Mouse (Mus musculus) brown adipose tissue, adult 24 weeks (tissue): ENCODE measurements at regions not wholly inside any gene's neighbourhood (a gene's known extent, or its start where the extent isn't known, plus 50 kb on each side); places are given as distances from the start of the nearest gene placed in this dataset.

Experiments
- H3K27ac ChIP-seq: fragments of 200-500 bp; replicated peaks from 2 replicates; pipeline ENCODE4 v1.5.1; 2012; ENCODE audit warnings: low read depth, mild to moderate bottlenecking, low read length
- H3K4me1 ChIP-seq: fragments of 200-500 bp; 2 replicates; pipeline ENCODE4 v1.6.1; 2012; ENCODE audit warnings: low read length, mixed read lengths; ENCODE audit not compliant: control insufficient read depth, insufficient read depth, insufficient read length
- H3K4me3 ChIP-seq: fragments of 200-500 bp; 2 replicates; pipeline ENCODE4 v1.5.1; 2012; ENCODE audit warnings: low read depth, mild to moderate bottlenecking, low read length, moderate library complexity; ENCODE audit not compliant: insufficient read depth

DNA sequence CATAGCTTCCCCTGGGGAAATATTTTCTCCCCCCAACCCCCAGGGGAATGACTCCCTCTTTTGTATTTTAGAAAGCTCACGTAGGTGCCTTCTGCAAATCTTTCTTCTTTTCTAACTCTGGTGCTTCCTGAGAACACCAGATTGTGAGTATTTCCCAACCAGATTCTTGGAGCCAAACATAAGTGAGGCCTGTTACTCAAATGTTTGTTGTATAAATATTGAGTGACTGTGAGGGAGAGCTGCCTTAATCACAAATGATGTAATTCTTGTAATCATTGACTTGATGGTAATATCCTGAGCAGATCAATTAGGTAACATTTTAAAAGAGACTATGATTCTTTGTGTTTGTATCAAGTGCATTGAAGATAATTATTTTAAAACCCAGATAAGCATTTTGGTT lies 137.1 kb upstream of the Marcks start:
- Histone ChIP-seq H3K4me3 (no peak overlapping the region), H3K27ac (no peak overlapping the region)

DNA sequence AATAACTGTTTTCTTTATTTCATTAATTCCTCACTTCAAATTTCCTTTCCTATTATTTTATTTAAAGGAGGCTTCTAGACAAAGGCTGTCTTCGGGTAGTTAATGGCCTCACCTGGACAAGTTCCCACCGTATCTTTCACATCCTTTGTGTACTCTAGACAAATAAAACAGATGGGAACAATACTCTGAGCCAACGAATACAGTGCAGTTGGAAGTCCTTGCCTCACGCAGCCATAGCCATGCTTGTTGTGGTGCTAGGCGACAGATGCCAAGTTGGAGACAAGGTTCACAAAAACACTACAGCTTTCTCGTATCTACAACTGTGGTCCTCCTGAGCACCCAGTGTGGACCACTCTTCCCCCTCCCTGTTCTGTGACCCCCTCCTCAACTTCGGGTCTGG lies 136.6 kb upstream of the Marcks start:
- no peak overlapping the region for H3K27ac ChIP-seq
- no peak overlapping the region for H3K4me3 ChIP-seq
- no peaks in the 10 kb centered on the region; the same call in 1 of the 2 replicates for H3K4me1 ChIP-seq

More for the DNA sequence above, 137.1 kb upstream of the Marcks start:
- H3K4me1 ChIP-seq, result no peaks in the 10 kb centered on the region; the same call in 1 of the 2 replicates

DNA sequence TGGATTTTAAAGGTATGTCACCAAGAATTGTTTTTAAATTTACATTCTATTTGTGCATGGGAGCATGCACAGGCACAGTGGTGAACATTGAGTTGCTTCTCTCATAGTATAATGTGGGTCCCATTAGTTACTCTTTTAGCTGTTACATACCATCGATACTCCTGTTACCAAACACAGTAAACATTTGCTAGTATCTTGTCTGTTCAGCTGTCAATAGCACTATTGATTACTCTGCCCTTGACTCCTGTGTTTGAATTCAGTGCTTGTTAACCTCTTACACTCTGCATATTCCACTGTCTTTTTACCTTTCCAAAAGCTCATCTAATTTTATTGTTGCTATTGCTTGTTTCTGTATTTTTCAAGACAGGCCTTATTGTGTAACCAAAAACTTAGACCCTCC lies 133.2 kb upstream of the Marcks start:
- no peaks in the 10 kb centered on the region; the same call in 1 of the 2 replicates for H3K4me1 ChIP-seq

DNA sequence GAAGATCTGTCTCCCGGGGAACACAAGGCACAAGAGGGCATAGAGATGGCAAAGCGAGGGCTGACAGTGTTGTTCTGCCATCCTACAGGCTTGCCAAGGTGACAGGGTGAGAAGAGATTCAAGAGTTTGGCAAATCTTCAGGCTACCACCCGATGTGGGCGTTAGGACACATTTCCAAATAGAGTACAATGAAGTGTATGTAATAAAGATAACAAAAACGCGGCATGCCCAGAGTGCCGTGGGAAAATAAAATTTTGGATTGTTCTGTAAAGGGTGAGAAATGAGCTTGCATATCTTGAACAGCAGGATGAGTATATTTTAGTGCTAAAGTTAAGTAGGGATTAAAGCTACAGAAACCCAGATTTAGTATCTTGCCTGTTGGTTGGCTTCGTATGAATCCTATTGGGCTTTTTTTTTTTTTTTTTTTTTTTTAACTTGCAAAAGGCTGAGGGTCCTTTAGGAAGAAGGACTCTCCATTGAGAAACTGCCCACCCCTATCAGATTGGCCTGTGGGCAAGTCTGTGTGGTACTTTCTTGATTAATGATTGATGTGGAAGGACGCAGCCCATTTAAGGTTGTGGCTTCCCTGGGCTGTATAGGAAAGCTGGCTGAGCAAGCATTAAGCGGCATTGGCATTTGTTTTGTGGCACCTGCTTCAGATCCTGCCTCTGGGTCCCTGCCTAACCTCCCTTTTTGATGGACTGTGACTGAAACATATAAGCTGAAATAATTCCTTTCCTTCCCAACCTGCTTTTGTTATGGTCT lies 131.7 kb upstream of the Marcks start:
- Histone ChIP-seq H3K4me3 (no peak overlapping the region), H3K27ac (no peak overlapping the region), H3K4me1 (no peaks in the 10 kb centered on the region; the same call in 1 of the 2 replicates)

More for the DNA sequence above, 133.2 kb upstream of the Marcks start:
- Histone ChIP-seq H3K4me3 (no peak overlapping the region), H3K27ac (no peak overlapping the region)

DNA sequence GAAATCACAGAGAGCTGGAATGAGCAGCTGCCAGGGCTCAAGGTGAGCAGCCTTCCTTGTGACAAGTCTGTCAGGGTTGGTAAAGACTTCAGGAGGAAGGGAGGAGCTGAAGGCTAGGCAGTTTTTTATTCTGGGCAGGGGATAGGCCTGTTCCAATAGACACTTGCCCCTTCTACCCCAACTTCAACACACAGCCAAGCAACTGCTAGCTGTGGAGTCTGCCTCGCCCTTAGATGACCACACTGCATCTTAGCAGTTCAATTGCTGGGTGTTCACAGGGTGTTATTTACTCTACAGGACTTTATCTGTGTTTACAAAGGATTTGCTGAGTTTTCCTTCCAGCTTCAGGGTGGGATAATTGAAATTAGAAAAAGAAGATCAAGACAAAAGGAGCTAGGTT lies 128.2 kb upstream of the Marcks start:
- no peaks in the 10 kb centered on the region for H3K4me1 ChIP-seq
- H3K27ac ChIP-seq, result no peak overlapping the region
- H3K4me3 ChIP-seq, result no peak overlapping the region

DNA sequence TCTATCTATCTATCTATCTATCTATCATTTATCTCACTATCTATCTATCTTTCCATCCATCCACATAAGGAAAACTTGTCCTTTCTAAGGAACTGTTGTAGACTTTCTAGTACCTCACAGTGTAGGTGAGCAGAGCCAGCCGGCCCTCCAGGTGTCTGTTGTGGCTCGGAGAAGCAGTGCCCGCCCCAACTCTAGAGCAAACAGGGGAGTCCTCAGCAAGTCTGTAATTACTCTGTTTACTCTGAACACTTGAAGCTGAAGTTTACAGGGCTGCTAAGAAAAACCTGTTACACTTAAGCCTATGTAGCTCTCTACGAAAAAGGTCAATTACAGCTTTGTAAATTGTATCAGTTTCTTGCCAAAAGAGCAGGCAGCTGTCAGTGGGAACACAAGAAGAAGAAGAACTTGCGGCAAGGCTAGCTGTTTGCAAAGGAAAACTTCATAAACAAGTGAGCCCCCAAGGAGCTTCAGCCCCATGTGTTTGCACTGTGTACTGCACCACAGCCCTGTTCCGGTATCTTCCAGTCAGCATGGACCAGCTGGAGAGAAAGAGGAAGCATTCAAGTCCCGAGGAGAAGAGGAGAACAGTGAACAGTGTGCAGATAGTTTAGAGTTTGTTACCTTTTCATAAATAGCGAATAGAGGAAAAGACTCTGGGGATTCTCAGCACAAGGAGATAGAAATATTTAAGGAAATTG lies 122.2 kb upstream of the Marcks start:
- Histone ChIP-seq H3K27ac (0 out of 2 replicates have a peak overlapping the region, but pooled peaks have one; percentile 52), H3K4me1 (no peaks in the 10 kb centered on the region; the same call in 1 of the 2 replicates), H3K4me3 (no peak overlapping the region)

DNA sequence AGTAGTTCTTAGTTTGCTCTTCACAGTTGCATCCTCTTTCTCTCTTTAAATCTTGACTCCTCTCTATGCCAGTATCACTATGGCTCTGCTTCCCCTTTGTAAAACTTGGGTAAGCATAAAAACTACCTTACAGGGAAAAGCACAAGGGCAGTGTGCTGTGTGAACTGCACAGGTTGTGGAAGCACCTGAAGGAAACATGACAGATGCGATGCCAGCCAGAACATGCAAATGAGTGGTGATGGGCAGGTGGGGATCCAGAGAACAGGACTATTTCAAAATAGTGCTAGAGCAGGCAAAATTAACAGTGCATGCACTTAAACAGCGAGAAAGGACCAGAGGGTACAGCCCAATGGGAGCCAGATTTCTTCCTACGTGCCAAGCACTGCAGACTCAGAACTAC lies 120.5 kb upstream of the Marcks start:
- no peak overlapping the region for H3K4me3 ChIP-seq
- no peaks in the 10 kb centered on the region; the same call in 1 of the 2 replicates for H3K4me1 ChIP-seq
- H3K27ac ChIP-seq, result no peak overlapping the region

DNA sequence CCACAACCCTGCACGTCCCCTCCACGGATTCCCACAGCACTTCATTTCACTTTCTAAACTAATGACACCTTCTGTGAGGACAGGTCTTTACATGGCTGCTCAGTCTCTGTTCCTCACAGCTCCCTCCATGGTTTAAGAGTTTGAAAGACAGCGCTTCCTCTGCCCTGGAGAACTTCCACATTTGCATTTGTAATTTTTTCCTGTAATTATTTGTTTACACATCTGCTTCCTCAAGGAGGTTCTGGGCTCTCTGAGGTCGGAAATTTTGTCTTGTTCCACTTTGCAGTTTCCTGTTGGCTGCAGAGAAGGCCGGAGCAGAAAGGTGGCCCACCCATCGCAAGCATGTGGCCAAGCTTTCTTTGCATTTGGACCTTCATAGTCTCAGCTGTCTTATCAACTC lies 118.8 kb upstream of the Marcks start:
- Histone ChIP-seq H3K27ac (no peak overlapping the region), H3K4me3 (no peak overlapping the region), H3K4me1 (no peaks in the 10 kb centered on the region; the same call in 1 of the 2 replicates)

DNA sequence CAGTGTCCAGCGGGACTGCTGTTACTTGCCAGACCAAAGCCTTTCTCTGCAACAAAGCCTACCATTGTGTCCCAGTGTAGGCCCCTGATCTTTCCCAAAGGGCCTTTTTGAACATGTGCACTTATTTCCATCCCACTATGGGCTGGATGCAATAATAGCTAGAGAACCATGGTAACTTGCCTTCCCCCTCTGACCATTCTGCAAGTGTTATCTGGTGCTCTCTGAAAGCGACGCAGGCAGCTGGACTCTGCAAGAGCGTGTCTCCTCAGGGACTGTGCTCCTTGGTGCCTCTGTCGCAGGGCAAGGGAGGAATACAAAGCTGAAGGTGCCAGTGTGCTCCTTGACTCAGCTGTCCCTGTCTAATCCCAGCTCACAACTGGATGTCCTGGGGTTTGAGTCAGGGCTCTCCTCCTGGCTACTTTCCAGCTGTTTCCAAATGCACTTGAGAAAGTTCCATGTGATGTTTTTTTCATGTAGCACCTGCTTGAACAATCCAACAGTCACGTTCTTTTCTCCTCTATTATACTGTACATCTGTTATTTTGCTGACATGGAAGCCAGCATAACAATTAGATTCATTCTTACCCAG lies 112.3 kb upstream of the Marcks start:
- Histone ChIP-seq H3K4me3 (no peak overlapping the region), H3K4me1 (0 out of 2 replicates have a peak, but pooled peaks cover 6% of the 10 kb centered on the region), H3K27ac (no peak overlapping the region)

DNA sequence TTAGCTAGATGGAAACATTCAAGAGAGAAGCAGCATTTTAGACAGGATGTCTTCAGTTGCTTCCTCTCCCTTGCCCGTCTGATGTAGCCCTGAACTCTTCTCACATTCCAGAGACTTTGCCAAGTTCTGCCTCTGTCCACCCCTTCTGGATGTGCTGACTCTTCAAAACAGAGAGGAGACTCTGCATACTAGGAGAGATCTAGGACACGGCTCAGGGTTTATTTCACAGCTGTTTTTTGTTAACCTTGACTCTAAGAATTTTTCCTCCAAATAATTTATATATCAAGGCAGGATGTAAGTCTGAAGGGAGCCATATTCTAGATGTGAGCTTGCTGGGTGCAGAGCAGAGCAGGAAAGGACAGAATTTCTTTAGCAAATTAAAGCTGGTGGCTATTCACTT lies 111.4 kb upstream of the Marcks start:
- Histone ChIP-seq H3K4me1 (0 out of 2 replicates have a peak, but pooled peaks cover 6% of the 10 kb centered on the region), H3K4me3 (no peak overlapping the region), H3K27ac (no peak overlapping the region)

DNA sequence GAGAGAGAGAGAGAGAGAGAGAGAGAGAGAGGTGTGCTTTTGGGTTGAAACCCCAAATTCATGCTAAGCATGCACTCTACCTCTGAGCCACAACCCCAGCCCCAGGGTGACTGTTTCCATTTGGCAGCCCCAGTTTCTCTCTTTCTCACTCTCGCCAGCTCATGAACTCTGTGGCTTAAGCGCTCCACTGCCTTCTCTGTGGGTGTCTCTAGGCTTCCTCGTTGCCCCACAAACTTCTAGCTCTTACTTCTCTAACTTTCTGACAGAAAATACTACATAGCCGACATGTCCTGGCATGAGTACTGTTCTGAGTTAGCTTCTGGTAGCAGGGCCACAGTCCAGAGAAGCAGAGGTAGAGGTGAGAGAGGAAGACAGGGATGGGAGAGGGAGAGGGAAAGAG lies 110.8 kb upstream of the Marcks start:
- Histone ChIP-seq H3K4me1 (0 out of 2 replicates have a peak, but pooled peaks cover 6% of the 10 kb centered on the region), H3K4me3 (no peak overlapping the region), H3K27ac (0 out of 2 replicates have a peak overlapping the region, but pooled peaks have one; percentile 15)

DNA sequence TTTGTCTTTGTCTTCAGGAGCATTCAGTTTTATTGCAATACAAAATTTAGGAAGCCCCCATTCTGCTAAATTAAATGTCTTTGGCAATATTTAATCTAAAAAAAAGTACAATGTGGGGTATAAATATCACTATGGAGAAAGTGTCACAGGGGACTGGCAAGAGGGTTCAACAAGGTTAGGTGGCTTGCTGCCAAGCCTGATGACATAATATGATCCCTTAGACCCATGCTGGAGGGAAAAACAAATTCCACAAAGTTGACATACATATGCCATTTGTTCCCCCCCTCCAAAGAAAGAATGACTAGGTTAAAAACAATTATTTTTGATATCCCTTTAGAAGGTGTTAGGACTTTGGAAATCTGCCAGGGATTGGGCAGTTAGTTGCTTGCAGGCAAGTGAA lies 108.4 kb upstream of the Marcks start:
- no peak overlapping the region for H3K27ac ChIP-seq

DNA sequence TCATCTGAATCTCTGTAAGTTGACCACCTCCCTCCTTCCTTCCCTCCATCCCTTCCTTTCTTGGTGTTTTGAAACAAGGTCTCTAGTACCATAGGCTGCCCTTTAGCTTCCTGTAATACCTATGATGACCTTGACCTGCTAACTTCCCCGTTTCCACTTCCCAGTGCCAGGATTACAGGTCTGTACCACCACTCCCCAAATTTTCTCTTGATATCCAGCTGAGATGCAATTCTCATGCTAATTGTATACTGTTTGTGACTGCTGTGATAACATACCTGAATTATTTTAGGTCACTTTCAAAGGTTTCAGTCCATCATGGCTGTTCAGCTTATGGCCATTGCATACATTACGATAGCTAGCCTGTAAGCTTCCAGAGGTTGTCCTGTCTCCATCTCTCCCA lies 104.4 kb upstream of the Marcks start:
- Histone ChIP-seq H3K4me3 (no peak overlapping the region), H3K27ac (no peak overlapping the region), H3K4me1 (no peaks in the 10 kb centered on the region)

More for the DNA sequence above, 108.4 kb upstream of the Marcks start:
- Histone ChIP-seq H3K4me1 (0 out of 2 replicates have a peak, but pooled peaks cover 6% of the 10 kb centered on the region), H3K4me3 (no peak overlapping the region)

DNA sequence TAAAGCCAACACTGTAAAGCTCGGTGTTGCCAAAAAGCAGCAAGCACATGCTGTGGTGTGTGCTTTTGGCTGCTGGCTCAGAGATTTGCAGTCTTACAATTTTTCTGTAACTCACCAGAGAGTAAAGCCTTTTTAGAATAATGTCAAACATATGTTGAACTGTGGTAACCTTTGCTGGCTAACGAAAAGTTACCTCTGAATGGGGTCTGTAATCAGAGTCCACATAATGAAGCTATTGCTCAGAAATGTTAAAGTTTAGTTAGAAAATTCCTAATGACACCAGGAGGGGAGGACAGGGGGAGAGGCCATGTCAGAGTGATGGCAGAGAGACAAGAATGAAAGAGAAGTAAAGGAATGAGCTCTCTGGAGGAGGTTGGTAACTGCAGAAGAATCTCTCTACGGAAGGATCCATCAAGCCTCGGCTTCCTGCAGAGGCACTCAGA lies 103.1 kb upstream of the Marcks start:
- Histone ChIP-seq H3K4me3 (no peak overlapping the region), H3K4me1 (no peaks in the 10 kb centered on the region), H3K27ac (no peak overlapping the region)

DNA sequence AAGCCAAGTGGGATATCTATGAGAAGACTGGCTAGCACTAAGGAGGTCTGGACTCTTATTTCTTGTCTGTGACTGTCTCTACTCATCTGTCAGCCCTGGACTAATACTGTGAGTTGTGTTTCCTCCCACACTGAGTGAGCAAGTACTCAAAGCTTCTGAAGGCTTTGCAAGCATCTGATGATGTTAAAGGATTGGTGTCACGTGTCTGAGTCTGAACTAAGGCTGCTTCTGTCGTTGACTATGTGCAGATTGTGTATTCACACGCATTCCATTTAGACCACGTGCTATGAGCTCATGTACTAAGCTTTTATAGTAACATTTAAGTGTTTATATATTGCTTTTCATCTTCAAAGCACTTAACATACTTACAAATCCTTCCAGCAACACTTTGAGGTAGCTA lies 101.9 kb upstream of the Marcks start:
- no peak overlapping the region for H3K27ac ChIP-seq
- H3K4me1 ChIP-seq, result peaks cover 9% of the 10 kb centered on the region; the same call in 1 of the 2 replicates
- no peak overlapping the region for H3K4me3 ChIP-seq
